ENCODE assay signal across 10 mouse cellular contexts in genomic region chr10:102449449-102449848, GRCm38 (mm10). TPM values are rescaled to one million over a fixed set of nuclear protein-coding genes. Genes with fewer than 3 reads are reported as not detected.
DNase-seq lines count a peak whose midpoint lies in the region; ATAC-seq and TF ChIP-seq lines count a peak whose summit lies in the region.
"Had no signal": no experiment of that assay in that cellular context is flagged by ENCODE, and none has a peak within 500 bp of the region (broad histone marks: within the 10 kb centered on the region; RNA-seq: fewer than 3 reads in every experiment).

No protein-coding gene starts in this region.

- H3K9ac ChIP-seq in heart, embryonic 12.5 days, result no peak overlapping the region
- H3K9ac ChIP-seq in embryonic facial prominence, embryonic 11.5 days (replicated peaks; ENCODE audit: low read length), result no peak overlapping the region
- H3K9ac ChIP-seq: liver, embryonic 13.5 days had no signal

- no peaks in the 10 kb centered on the region for H3K27me3 ChIP-seq in heart, embryonic 12.5 days (replicated peaks)
- H3K27me3 ChIP-seq in embryonic facial prominence, embryonic 11.5 days (ENCODE audit: control insufficient read depth, insufficient read depth, low read length), result no peaks in the 10 kb centered on the region
- H3K27me3 ChIP-seq: liver, embryonic 13.5 days had no signal

- no peak overlapping the region for H3K4me3 ChIP-seq in heart, embryonic 12.5 days
- H3K4me3 ChIP-seq in embryonic facial prominence, embryonic 11.5 days (ENCODE audit: low read depth, low read length), result no peak overlapping the region
- H3K4me3 ChIP-seq in layer of hippocampus, adult 2 months, result no peak overlapping the region
- H3K4me3 ChIP-seq: liver, embryonic 13.5 days had no signal

- no peaks in the 10 kb centered on the region for H3K4me1 ChIP-seq in heart, embryonic 12.5 days (replicated peaks)
- H3K4me1 ChIP-seq in embryonic facial prominence, embryonic 11.5 days (ENCODE audit: control insufficient read depth, insufficient read depth, low read length), result no peaks in the 10 kb centered on the region
- H3K4me1 ChIP-seq: liver, embryonic 13.5 days had no signal

- 2% methylated on average over 7 of the region's 7 CpGs for WGBS in heart, embryonic 12.5 days
- whole genome bisulfite sequencing in embryonic facial prominence, embryonic 11.5 days, result 7% methylated on average over 7 of the region's 7 CpGs

- H3K27ac ChIP-seq in heart, embryonic 12.5 days (ENCODE audit: poor library complexity, severe bottlenecking), result no peak overlapping the region
- H3K27ac ChIP-seq in embryonic facial prominence, embryonic 11.5 days (replicated peaks; ENCODE audit: low read depth, low read length), result no peak overlapping the region
- no peak overlapping the region for H3K27ac ChIP-seq in layer of hippocampus, adult 2 months
- H3K27ac ChIP-seq: liver, embryonic 13.5 days had no signal

- no peaks in the 10 kb centered on the region for H3K36me3 ChIP-seq in heart, embryonic 12.5 days
- no peaks in the 10 kb centered on the region for H3K36me3 ChIP-seq in embryonic facial prominence, embryonic 11.5 days (replicated peaks; ENCODE audit: control insufficient read depth, insufficient read depth, low read depth, low read length)
- H3K36me3 ChIP-seq: liver, embryonic 13.5 days had no signal

- DNase-seq in heart, adult 18-20 months, result peak; percentile 14 to 55
- DNase-seq in 3134 (ENCODE audit: extremely low read depth, insufficient read length, low spot score), result peak; percentile 4
- peak; percentile 68 for DNase-seq in R1 (ENCODE audit: low read depth, low spot score)
- DNase-seq in embryonic facial prominence, embryonic 11.5 days (ENCODE audit: low spot score), result peak; percentile 85
- peak; percentile 42 to 61 for DNase-seq in layer of hippocampus, adult 2 months (ENCODE audit: low spot score in 2 of 2)
- DNase-seq in retina, adult 2 months (ENCODE audit: low read depth, low spot score), result peak; percentile 22
- no peak for DNase-seq in ovary, postnatal 36 days (ENCODE audit: low spot score)
- DNase-seq: liver, embryonic 13.5 days had no signal

- H3K9me3 ChIP-seq in heart, embryonic 12.5 days (replicated peaks), result no peaks in the 10 kb centered on the region
- H3K9me3 ChIP-seq in embryonic facial prominence, embryonic 11.5 days (replicated peaks; ENCODE audit: control insufficient read depth, low read length), result no peaks in the 10 kb centered on the region
- H3K9me3 ChIP-seq: liver, embryonic 13.5 days had no signal

- peak; percentile 92 for TF ChIP-seq CTCF in layer of hippocampus, adult 2 months (conservative IDR thresholded peaks at IDR 0.05)

- no peak for ATAC-seq in heart, embryonic 12.5 days (ENCODE audit: insufficient number of reproducible peaks, low FRiP score)
- no peak for ATAC-seq in embryonic facial prominence, embryonic 11.5 days (replicated peaks; ENCODE audit: insufficient number of reproducible peaks, low FRiP score, low TSS enrichment, low read depth)

- H3K4me2 ChIP-seq in heart, embryonic 12.5 days, result no peak overlapping the region
- no peak overlapping the region for H3K4me2 ChIP-seq in embryonic facial prominence, embryonic 11.5 days (ENCODE audit: low read depth, low read length)
- H3K4me2 ChIP-seq: liver, embryonic 13.5 days had no signal

RNA-seq across cellular contexts. Expression of gene Nts, which starts 40.8 kb away (rescaled TPM):
- under 1 TPM; 0.57 to 0.77 TPM for total RNA-seq in heart, adult 18-20 months (2021)
- polyA plus RNA-seq in heart, embryonic 12.5 days (2016; fragmentation: Nextera tagmentation; extraction: Ambion mirVana), result 10.1 and 10.2 TPM in 2 replicates
- polyA plus RNA-seq in embryonic facial prominence, embryonic 11.5 days (2014; fragmentation: Nextera tagmentation; extraction: Ambion mirVana), result 1.5 and 1.6 TPM in 2 replicates
- total RNA-seq in layer of hippocampus, adult 2 months (2021), result 10 to 100 TPM in 1 of 2 experiments, 1 to 10 TPM in 1; 9.5 to 12.5 TPM
- polyA plus RNA-seq: liver, embryonic 13.5 days; testis, adult 2 months had no signal

Comparison
In these comparisons a context has a peak if more than half of its experiments do, and no peak if none do; other contexts are left out.
1. RNA of gene Nts, which starts 40.8 kb away (total RNA-seq): 9.5 to 12.5 TPM in layer of hippocampus, adult 2 months; 0.57 to 0.77 TPM in heart, adult 18-20 months; every median in the first group is over 4 times any median in the second.